Mouse (Mus musculus) neural tube, embryonic 15.5 days (tissue): Measurements from ENCODE around the gene Cfap97d2. TPM values are rescaled to one million over a fixed set of nuclear protein-coding genes. Genes with fewer than 3 reads are reported as not detected.
A peak's percentile ranks its signal among the peaks of the same experiment; 100 is the strongest.
"Not testable (repeated sequence)": the region's sequence is repeated elsewhere in the genome, so short reads cannot be mapped to it uniquely, and the experiment has no call there.

Source experiments
- ATAC-seq: fragments of 200-750 bp; cut with Nextera tagmentation; 2 replicates; pipeline ENCODE4 v1.8.0; 2017; ENCODE audit warnings: mild to moderate bottlenecking, moderate TSS enrichment, moderate library complexity; ENCODE audit not compliant: low FRiP score
- H3K27ac ChIP-seq: fragments of 300-500 bp; sonication (generic); replicated peaks from 2 replicates; pipeline ENCODE4 v1.5.1; 2015; ENCODE audit warnings: mild to moderate bottlenecking, inconsistent platforms
- H3K27me3 ChIP-seq: fragments of 300-500 bp; sonication (generic); replicated peaks from 2 replicates; pipeline ENCODE4 v1.6.1; 2015; ENCODE audit warnings: inconsistent platforms
- H3K36me3 ChIP-seq: fragments of 300-500 bp; sonication (generic); 2 replicates; pipeline ENCODE4 v1.6.1; 2015; ENCODE audit warnings: inconsistent platforms
- H3K4me1 ChIP-seq: fragments of 300-500 bp; sonication (generic); 2 replicates; pipeline ENCODE4 v1.6.1; 2015; ENCODE audit warnings: inconsistent platforms
- H3K4me2 ChIP-seq: fragments of 300-500 bp; sonication (generic); 2 replicates; pipeline ENCODE4 v1.6.1; 2015; ENCODE audit warnings: inconsistent platforms, mild to moderate bottlenecking, moderate library complexity
- H3K4me3 ChIP-seq: fragments of 300-500 bp; sonication (generic); replicated peaks from 2 replicates; pipeline ENCODE4 v1.5.1; 2015; ENCODE audit warnings: mild to moderate bottlenecking, inconsistent platforms
- H3K9ac ChIP-seq: fragments of 300-500 bp; sonication (generic); replicated peaks from 2 replicates; pipeline ENCODE4 v1.6.1; 2015; ENCODE audit warnings: mild to moderate bottlenecking, inconsistent platforms
- H3K9me3 ChIP-seq: fragments of 300-500 bp; sonication (generic); replicated peaks from 2 replicates; pipeline ENCODE4 v1.6.1; 2016; ENCODE audit warnings: inconsistent platforms
- WGBS: fragments of 180-500 bp; shearing (Covaris S2); methylation state at CpG from one replicate; pipeline ENCODE4 v1.1.7; 2015; ENCODE audit warnings: mixed read lengths; 5-methylcytosine and 5-hydroxymethylcytosine counted together
- polyA plus RNA-seq: library from polyadenylated mRNA; unstranded; fragments of >200 nt; fragmentation: Nextera tagmentation; extraction: Ambion mirVana; gene quantifications from 2 replicates; pipeline ENCODE4 v1.2.1, GENCODE M21; 2015

The Cfap97d2 gene
- polyA plus RNA-seq, 1 experiment from 2014 or later: 0.83 TPM

DNA sequence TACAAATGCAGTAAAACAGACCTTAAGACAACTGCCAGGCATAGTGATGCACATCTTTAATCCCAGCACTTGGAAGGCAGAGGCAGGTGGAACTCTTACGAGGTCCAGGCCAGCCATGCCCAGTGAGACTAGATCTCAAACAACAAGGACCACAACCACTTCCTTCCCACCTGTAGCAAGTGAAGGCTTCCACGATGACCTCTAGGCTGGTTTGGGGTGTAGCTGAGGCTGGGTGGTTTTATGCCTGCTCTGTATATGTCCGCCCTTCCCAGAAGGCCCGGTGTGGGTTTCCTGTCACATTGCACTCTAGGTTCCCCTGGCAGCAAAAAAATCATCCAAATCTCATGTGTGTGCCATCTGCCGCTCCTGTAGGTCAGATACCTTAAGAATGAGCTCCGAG is 1.9 kb upstream of the Cfap97d2 start:
- Histone ChIP-seq H3K4me3 (no peak overlapping the region), H3K36me3 (no peaks in the 10 kb centered on the region), H3K4me1 (peaks cover 11% of the 10 kb centered on the region), H3K4me2 (no peak overlapping the region), H3K27me3 (no peaks in the 10 kb centered on the region), H3K9me3 (no peaks in the 10 kb centered on the region), H3K27ac (no peak overlapping the region), H3K9ac (no peak overlapping the region)
- no peak for ATAC-seq
- WGBS: 96% methylated on average over 6 of the region's 6 CpGs

DNA sequence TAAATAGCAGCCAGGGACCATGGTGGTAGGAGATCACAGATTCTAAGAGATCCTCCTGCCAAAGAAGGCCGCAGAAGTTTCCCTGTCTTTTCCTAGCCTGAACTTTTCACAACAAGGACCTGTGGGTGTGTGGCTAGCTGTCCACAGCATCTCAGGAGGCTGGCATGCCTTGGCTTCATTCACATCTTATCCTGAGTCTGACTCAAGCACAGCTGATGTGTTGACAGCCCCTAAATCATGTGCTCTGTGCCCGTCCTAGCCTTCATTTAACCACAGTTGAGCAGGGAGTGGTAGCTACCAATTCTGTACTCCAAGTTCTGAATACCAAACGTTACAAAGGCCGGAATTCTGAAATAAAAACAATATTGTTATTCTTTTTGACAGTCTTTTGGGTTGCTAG is 1.4 kb upstream of the Cfap97d2 start:
- Histone ChIP-seq H3K4me1 (peaks cover 11% of the 10 kb centered on the region), H3K27me3 (no peaks in the 10 kb centered on the region), H3K9me3 (no peaks in the 10 kb centered on the region), H3K27ac (no peak overlapping the region), H3K9ac (no peak overlapping the region), H3K4me3 (no peak overlapping the region), H3K36me3 (no peaks in the 10 kb centered on the region), H3K4me2 (no peak overlapping the region)
- ATAC-seq: no peak
- WGBS: 85% methylated on average over 4 of the region's 4 CpGs

DNA sequence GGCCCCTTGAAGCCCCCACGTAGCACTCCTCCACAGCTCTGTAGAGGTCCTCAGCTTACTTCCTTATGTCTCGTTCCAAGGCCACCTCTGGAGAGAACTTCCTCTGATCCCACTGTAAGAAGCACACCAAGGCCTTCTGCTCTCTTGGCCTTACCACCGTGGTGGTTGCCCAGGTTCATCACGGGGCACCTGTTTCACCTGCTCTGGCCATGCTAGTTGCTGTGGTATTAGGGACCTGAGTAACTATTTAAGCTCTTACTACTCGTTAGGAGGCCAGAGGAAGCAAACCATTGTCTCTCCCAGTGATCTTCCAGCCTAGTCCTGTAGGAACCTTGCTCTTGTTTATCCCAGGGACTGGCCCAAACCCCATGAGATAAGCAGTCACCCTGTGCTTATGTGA is 1.2 kb downstream of the Cfap97d2 start:
- Histone ChIP-seq H3K9ac (no peak overlapping the region), H3K36me3 (no peaks in the 10 kb centered on the region), H3K4me3 (no peak overlapping the region), H3K4me1 (peaks cover 11% of the 10 kb centered on the region), H3K4me2 (no peak overlapping the region), H3K27me3 (no peaks in the 10 kb centered on the region), H3K9me3 (no peaks in the 10 kb centered on the region), H3K27ac (no peak overlapping the region)
- no peak for ATAC-seq
- WGBS: 88% methylated on average over 5 of the region's 5 CpGs

DNA sequence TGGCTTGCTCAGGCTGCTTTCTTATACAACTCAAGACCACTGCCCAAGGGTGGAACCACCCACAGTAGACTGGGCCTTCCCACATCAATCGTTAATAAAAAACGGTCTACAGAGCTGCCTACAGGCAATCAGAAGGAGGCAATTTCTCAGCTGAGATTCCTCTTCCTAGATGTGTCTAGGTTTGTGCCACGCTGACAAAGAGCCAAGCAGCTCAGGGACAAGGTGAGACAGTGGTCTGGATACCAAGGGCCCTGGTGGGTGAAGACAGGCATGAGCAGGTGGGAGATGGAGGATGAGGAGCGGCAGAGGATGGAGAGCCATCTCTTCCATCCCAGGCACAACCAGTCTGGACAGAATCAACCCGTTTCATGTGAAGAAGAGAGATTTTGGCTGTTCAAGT is 2.8 kb downstream of the Cfap97d2 start:
- H3K27ac ChIP-seq: no peak overlapping the region

DNA sequence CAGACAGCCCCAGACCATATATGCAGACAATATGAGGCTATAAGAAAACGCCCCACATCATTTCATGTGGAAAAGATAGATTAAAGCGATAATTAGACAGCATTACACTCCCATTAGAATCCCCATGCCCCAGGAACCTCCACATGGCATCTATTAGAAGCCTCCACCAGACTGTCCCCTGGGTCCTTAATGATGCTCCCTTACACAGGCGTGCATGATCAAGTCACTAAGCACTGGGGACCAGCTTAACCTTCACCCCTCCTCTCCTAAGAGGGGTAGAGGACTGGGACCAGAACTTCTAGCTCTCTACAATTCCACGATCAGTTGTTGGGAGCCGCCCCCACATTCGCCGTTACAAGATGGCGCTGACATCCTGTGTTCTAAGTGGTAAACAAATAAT is 13.3 kb downstream of the Cfap97d2 start:
- H3K4me1 ChIP-seq: no peaks in the 10 kb centered on the region
- 89% methylated on average over 8 of the region's 8 CpGs for WGBS
- no peaks in the 10 kb centered on the region for H3K27me3 ChIP-seq
- no peak overlapping the region for H3K4me2 ChIP-seq
- no peak overlapping the region for H3K9ac ChIP-seq
- no peaks in the 10 kb centered on the region for H3K9me3 ChIP-seq
- H3K4me3 ChIP-seq: no peak overlapping the region
- H3K36me3 ChIP-seq: no peaks in the 10 kb centered on the region
- no peak for ATAC-seq
- no peak overlapping the region for H3K27ac ChIP-seq

More for the DNA sequence above, 2.8 kb downstream of the Cfap97d2 start:
- Histone ChIP-seq H3K27me3 (no peaks in the 10 kb centered on the region), H3K9ac (no peak overlapping the region), H3K4me2 (no peak overlapping the region), H3K36me3 (no peaks in the 10 kb centered on the region), H3K9me3 (no peaks in the 10 kb centered on the region), H3K4me1 (peaks cover 11% of the 10 kb centered on the region), H3K4me3 (no peak overlapping the region)
- WGBS: 94% methylated on average over 5 of the region's 5 CpGs
- ATAC-seq: no peak

DNA sequence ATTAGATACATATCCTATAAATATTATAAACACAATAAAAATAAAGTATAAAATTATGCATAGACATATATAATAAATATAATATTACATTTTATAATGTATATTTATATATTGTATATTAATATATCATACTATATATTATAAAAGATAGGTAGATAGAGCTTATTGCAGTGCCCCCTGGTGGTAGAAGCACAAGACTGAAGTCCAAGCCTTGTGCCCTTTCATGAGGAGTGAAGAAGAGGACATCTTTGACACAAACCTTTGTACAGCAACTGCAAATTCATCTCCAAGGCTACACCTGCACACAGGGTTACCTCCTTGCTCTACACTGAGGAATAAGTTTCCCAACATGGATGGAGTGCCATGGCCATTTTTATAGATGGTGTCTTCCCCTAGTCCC is 20.0 kb downstream of the Cfap97d2 start:
- ATAC-seq: no peak
- Histone ChIP-seq H3K4me2 (no peak overlapping the region), H3K9ac (no peak overlapping the region), H3K36me3 (no peaks in the 10 kb centered on the region), H3K4me3 (no peak overlapping the region), H3K27ac (no peak overlapping the region), H3K27me3 (no peaks in the 10 kb centered on the region), H3K9me3 (no peaks in the 10 kb centered on the region), H3K4me1 (no peaks in the 10 kb centered on the region)

DNA sequence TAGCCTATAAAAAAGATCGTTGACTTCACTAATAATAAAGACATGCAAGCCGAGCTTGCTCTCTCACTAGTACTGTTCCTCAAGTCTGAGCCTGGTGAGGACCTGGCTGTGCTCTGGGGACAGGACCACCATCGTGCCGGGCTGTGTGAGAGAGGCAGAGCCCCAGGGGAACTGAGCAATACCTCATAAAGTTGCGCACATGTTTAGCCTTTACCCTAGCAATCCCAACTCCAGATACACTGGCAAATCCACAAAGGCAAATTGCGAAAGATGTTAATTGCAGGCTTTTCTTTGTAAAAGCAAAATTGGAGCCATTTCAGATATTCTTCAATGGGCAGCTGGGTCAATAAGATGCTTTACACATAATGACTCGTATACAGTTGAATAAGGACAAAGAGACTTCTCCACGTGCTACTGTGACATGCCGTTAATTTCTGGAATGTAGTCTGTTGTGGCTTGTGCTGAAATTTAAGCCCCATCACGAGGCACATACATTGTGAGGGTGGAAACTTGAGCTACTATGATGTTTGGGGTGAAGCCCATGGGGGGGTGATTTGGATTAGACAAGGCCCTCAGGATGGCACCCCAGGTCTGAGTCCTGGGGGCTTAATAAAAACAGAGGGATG is 21.9 kb downstream of the Cfap97d2 start:
- 43% methylated on average over 10 of the region's 10 CpGs for WGBS
- Histone ChIP-seq H3K4me2 (no peak overlapping the region), H3K4me3 (no peak overlapping the region), H3K9me3 (no peaks in the 10 kb centered on the region), H3K36me3 (no peaks in the 10 kb centered on the region), H3K27ac (no peak overlapping the region), H3K27me3 (no peaks in the 10 kb centered on the region), H3K9ac (no peak overlapping the region), H3K4me1 (no peaks in the 10 kb centered on the region)
- ATAC-seq: no peak

DNA sequence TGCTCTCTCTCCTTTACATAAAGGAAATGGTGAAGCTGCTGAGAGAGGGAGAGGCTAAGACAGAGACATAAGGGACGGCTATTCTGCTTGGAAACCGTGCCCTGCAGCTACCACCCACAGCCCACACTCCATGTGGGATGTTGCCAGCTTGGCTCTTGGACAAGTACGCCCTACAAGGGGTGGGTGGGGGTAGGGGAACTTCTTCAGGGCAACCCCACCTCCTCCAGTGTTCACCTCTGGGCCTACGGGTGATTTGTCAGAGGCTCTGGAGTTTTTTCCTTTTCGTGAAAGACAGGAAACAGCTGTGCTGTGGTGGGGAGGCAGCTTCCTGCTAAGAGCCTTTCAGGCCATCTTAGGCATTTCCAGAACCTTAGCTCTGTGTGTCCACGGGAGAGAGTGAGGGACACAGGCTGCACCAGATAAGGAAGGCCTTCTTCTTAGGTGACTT is 34.7 kb downstream of the Cfap97d2 start:
- Histone ChIP-seq H3K4me2 (no peak overlapping the region), H3K9me3 (no peaks in the 10 kb centered on the region), H3K4me1 (no peaks in the 10 kb centered on the region), H3K4me3 (no peak overlapping the region), H3K9ac (no peak overlapping the region), H3K36me3 (no peaks in the 10 kb centered on the region), H3K27me3 (no peaks in the 10 kb centered on the region), H3K27ac (no peak overlapping the region)
- no peak for ATAC-seq
- WGBS: 50% methylated on average over 6 of the region's 6 CpGs

DNA sequence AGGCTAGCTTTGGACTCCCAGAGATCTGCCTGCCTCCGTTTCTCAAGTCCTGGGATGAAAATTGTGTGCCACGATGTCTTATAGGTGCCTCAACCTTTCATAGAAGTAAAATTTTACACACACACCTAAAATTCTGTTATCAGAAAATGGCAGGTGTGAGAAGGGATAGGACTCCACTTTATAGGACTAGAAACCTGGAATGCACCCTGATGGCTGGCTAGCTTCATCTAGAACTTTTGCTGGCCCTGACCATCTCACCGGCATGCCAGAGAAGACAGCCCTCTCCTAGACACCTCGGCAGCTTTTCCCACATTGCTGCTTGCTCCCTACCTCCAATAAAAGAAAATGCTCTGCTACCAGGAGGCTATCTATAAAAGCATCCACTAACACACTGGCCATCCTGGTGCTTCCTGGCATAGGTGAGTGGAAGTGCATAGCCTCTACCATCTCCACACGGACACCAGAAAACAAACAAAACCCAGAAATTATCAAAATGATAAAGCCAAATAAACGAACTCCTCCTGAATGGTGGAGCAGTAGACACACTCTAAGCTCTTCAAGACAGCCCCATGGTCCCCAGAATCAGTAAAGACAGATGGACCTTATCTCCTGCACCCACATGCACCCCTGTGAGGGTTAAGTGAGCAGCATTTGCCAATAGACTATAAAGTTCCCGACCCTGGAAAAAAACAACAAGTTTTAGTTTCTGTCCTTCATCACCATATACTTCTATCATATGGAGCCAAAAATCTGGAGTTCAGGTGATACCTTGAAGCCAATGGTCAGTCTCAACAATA is 35.3 kb downstream of the Cfap97d2 start:
- Histone ChIP-seq H3K36me3 (no peaks in the 10 kb centered on the region), H3K27me3 (no peaks in the 10 kb centered on the region), H3K27ac (no peak overlapping the region), H3K4me2 (no peak overlapping the region), H3K9me3 (no peaks in the 10 kb centered on the region), H3K4me1 (no peaks in the 10 kb centered on the region), H3K4me3 (no peak overlapping the region), H3K9ac (no peak overlapping the region)
- ATAC-seq: no peak
- 84% methylated on average over 7 of the region's 7 CpGs for WGBS

DNA sequence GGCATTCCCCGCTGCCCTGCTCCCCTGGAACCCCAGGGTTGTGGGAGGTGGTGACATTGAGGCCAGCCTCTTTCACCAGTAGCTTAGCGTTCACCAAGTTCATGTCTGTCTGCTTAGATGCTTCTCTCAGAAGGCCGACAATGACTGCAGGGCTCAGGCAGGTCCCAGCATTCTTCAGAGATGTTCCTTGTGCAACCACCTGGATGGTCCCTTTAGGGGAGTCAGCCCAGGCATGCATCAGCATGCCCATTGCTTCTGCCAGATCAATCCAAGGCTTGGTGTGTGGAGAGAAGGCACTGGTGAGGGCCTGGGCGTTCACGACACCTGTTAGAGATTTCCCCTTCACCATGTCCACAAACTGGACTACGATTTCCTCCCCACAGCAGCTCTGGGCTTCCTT is 40.5 kb downstream of the Cfap97d2 start:
- H3K4me2 ChIP-seq, H3K27ac ChIP-seq, H3K9ac ChIP-seq, H3K36me3 ChIP-seq, H3K4me1 ChIP-seq, ATAC-seq, H3K9me3 ChIP-seq, H3K27me3 ChIP-seq, H3K4me3 ChIP-seq: not testable (repeated sequence)
- WGBS: 94% methylated on average over 6 of the region's 6 CpGs

DNA sequence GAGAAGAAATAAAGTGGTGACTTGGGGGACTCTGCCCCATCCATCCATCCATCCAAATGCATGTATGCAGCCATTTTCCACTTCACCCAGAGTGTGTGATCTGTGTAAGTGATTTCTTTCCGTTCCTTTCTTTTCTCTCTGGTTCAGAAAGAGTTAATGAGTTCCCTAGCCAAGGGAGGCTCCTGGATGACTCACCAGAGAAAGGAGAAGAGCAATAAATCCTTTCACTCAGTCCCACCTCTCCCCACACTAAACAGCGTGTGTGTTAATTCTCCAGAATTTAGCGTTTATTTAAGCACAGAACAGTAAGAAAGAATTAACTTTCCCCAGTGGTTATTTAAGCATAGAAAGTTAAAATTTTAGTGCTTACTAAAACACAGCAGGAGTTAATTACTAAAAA is 41.9 kb downstream of the Cfap97d2 start:
- Histone ChIP-seq H3K36me3 (no peaks in the 10 kb centered on the region), H3K4me3 (no peak overlapping the region), H3K9me3 (no peaks in the 10 kb centered on the region), H3K4me2 (no peak overlapping the region), H3K27ac (no peak overlapping the region), H3K27me3 (no peaks in the 10 kb centered on the region), H3K9ac (no peak overlapping the region), H3K4me1 (peaks cover 8% of the 10 kb centered on the region)
- WGBS: 2% methylated on average over 3 of the region's 3 CpGs
- peak; percentile 38; the same call in 1 of the 2 replicates for ATAC-seq

DNA sequence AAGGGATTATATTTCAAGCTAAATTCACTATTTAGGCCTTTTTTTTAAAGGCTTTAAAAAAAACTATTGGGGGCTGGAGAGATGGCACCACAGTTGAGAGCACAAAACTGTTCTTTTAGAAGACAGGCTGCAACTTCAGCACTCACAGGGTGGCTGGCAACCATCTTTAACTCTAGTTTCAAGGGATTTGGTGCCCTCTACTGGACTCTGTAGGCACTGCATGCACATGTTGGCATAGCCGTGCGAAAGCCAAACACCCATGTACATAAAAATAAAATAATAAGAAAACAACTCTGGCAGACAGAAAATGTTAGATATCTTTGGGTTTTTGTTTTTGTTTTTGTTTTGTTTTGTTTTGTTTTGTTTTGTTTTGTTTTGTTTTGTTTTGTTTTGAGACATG is 48.0 kb downstream of the Cfap97d2 start:
- 24% methylated on average over 2 of the region's 2 CpGs for WGBS

More for the DNA sequence above, 48.0 kb downstream of the Cfap97d2 start:
- no peak for ATAC-seq
- Histone ChIP-seq H3K4me1 (peaks cover 20% of the 10 kb centered on the region), H3K9me3 (no peaks in the 10 kb centered on the region), H3K4me2 (no peak overlapping the region), H3K4me3 (no peak overlapping the region), H3K36me3 (no peaks in the 10 kb centered on the region), H3K27ac (no peak overlapping the region), H3K9ac (no peak overlapping the region), H3K27me3 (no peaks in the 10 kb centered on the region)
